9 mouse cellular contexts compared by ENCODE assay signal in the genomic region with DNA sequence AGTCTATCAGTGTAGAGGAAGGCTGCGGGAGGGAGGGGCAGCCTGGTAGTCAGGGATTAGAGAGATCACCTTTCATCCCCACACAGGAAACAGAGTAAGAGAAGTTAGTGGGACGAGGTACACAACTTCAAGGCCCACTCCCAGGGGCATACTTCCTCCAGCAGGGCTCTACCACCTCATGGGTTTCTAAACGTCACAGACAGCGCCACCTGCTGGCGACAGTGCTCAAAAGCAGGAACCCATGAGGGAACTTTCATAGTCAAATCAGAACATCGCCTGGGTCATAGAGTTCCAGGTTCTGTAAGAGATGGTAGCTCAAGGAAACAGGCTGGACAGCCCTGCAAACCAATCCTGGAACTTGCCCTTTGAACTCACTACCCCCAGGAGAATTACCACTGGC. TPM values are rescaled to one million over a fixed set of nuclear protein-coding genes. Genes with fewer than 3 reads are reported as not detected.
DNase-seq lines count a peak whose midpoint lies in the region; ATAC-seq and TF ChIP-seq lines count a peak whose summit lies in the region.
"Had no signal": no experiment of that assay in that cellular context is flagged by ENCODE, and none has a peak within 500 bp of the region (broad histone marks: within the 10 kb centered on the region; RNA-seq: fewer than 3 reads in every experiment).

No protein-coding gene starts in this region.

- DNase-seq in kidney, adult 11 months = peak; percentile 15
- DNase-seq in adrenal gland, postnatal 14 days = peak; percentile 61
- peak; percentile 40 for DNase-seq in liver, postnatal 0 days
- DNase-seq in cerebellum, adult 2 months = no peak
- no peak for DNase-seq in gastrocnemius, postnatal 36 days
- no peak for DNase-seq in layer of hippocampus, adult 9-10 months (ENCODE audit: low spot score)

- H3K27ac ChIP-seq in kidney, embryonic 15.5 days = no peak overlapping the region
- no peak overlapping the region for H3K27ac ChIP-seq in liver, postnatal 0 days (ENCODE audit: low read depth)
- H3K27ac ChIP-seq in cerebellum, adult 2 months (ENCODE audit: insufficient read depth, low read length) = no peak overlapping the region
- H3K27ac ChIP-seq: limb, embryonic 12.5 days had no signal

- no peak for ATAC-seq in kidney, embryonic 15.5 days (replicated peaks; ENCODE audit: low FRiP score)
- no peak for ATAC-seq in liver, postnatal 0 days

- H3K4me1 ChIP-seq in kidney, embryonic 15.5 days = peaks cover 3% of the 10 kb centered on the region; the same call in 1 of the 2 replicates
- H3K4me1 ChIP-seq in E14TG2a.4 (replicated peaks; ENCODE audit: low read depth, low read length) = peaks cover 5% of the 10 kb centered on the region
- no peaks in the 10 kb centered on the region for H3K4me1 ChIP-seq in liver, postnatal 0 days (ENCODE audit: insufficient read depth)
- no peaks in the 10 kb centered on the region for H3K4me1 ChIP-seq in cerebellum, adult 2 months (ENCODE audit: control insufficient read depth, insufficient read depth, low read length)

- no peaks in the 10 kb centered on the region for H3K9me3 ChIP-seq in kidney, embryonic 15.5 days (replicated peaks)
- no peaks in the 10 kb centered on the region for H3K9me3 ChIP-seq in E14TG2a.4 (ENCODE audit: low read length)
- H3K9me3 ChIP-seq in liver, postnatal 0 days (ENCODE audit: low read length) = no peaks in the 10 kb centered on the region
- H3K9me3 ChIP-seq: limb, embryonic 12.5 days had no signal

- H3K4me3 ChIP-seq in kidney, embryonic 15.5 days (replicated peaks) = no peak overlapping the region
- H3K4me3 ChIP-seq in E14TG2a.4 (replicated peaks; ENCODE audit: low read length) = no peak overlapping the region
- no peak overlapping the region for H3K4me3 ChIP-seq in liver, postnatal 0 days (ENCODE audit: low read depth, low read length)
- no peak overlapping the region for H3K4me3 ChIP-seq in cerebellum, adult 2 months (replicated peaks; ENCODE audit: insufficient read depth, low read depth, low read length)
- H3K4me3 ChIP-seq: limb, embryonic 12.5 days had no signal

- no peak overlapping the region for H3K4me2 ChIP-seq in kidney, embryonic 15.5 days
- H3K4me2 ChIP-seq in liver, postnatal 0 days (ENCODE audit: low read depth, low read length) = no peak overlapping the region
- H3K4me2 ChIP-seq: limb, embryonic 12.5 days had no signal

- TF ChIP-seq CTCF in E14TG2a.4 (conservative IDR thresholded peaks at IDR 0.05; ENCODE audit: low read length) = peak; percentile 81
- TF ChIP-seq CTCF in liver, postnatal 0 days (IDR thresholded peaks at IDR 0.05; ENCODE audit: low read depth) = peak; percentile 58
- no peak for TF ChIP-seq CTCF in cerebellum, adult 2 months (IDR thresholded peaks at IDR 0.05; ENCODE audit: borderline replicate concordance, insufficient read depth, low read depth, low read length)

- intact Hi-C loops in gastrocnemius, postnatal 36 days (cut with DNase I) = no loop called here

- no peaks in the 10 kb centered on the region for H3K27me3 ChIP-seq in kidney, embryonic 15.5 days
- no peaks in the 10 kb centered on the region for H3K27me3 ChIP-seq in E14TG2a.4 (ENCODE audit: insufficient read depth, low read length)
- H3K27me3 ChIP-seq in liver, postnatal 0 days (ENCODE audit: insufficient read depth, low read length) = no peaks in the 10 kb centered on the region
- no peaks in the 10 kb centered on the region for H3K27me3 ChIP-seq in cerebellum, adult 2 months (ENCODE audit: control insufficient read depth, insufficient read depth, low read length)
- H3K27me3 ChIP-seq: limb, embryonic 12.5 days had no signal

- TF ChIP-seq EP300 in liver, postnatal 0 days (IDR thresholded peaks at IDR 0.05; ENCODE audit: low read depth) = no peak

- no peak for TF ChIP-seq POLR2A in cerebellum, adult 2 months (IDR thresholded peaks at IDR 0.05; ENCODE audit: borderline replicate concordance, insufficient read depth, low read length)

- 47% methylated on average over 6 of the region's 6 CpGs for WGBS in kidney, embryonic 15.5 days
- 52% methylated on average over 6 of the region's 6 CpGs for WGBS in liver, postnatal 0 days (ENCODE audit: insufficient replicate concordance)
- 49% methylated on average over 6 of the region's 6 CpGs for whole genome bisulfite sequencing in cerebellum, adult 2 months

- no peak overlapping the region for H3K9ac ChIP-seq in kidney, embryonic 15.5 days
- H3K9ac ChIP-seq in liver, postnatal 0 days (replicated peaks) = no peak overlapping the region
- H3K9ac ChIP-seq: limb, embryonic 12.5 days had no signal

- no peaks in the 10 kb centered on the region for H3K36me3 ChIP-seq in kidney, embryonic 15.5 days
- H3K36me3 ChIP-seq in E14TG2a.4 (ENCODE audit: insufficient read depth, low read length) = no peaks in the 10 kb centered on the region
- no peaks in the 10 kb centered on the region for H3K36me3 ChIP-seq in liver, postnatal 0 days (replicated peaks; ENCODE audit: insufficient read depth, low read length)
- H3K36me3 ChIP-seq: limb, embryonic 12.5 days had no signal

RNA-seq across cellular contexts. Expression of a gene that starts 6.7 kb away (rescaled TPM):
- not detected in 2 replicates for polyA plus RNA-seq in kidney, embryonic 15.5 days (2015; fragmentation: Nextera tagmentation; extraction: Ambion mirVana)
- total RNA-seq in adrenal gland, postnatal 14 days (2021) = not detected in 2 replicates
- not detected in 2 replicates for polyA plus RNA-seq in liver, postnatal 0 days (2015; fragmentation: Nextera tagmentation; extraction: Ambion mirVana)
- 1.9 and 3.1 TPM in 2 replicates for polyA plus RNA-seq in cerebellum, adult 2 months (2012; rRNA removed)
- total RNA-seq in gastrocnemius, postnatal 36 days (2021) = not detected
- polyA plus RNA-seq: limb, embryonic 12.5 days had no signal

RNA-seq across cellular contexts. Expression of a gene that starts 54.3 kb away (rescaled TPM):
- polyA plus RNA-seq in kidney, embryonic 15.5 days (2015; fragmentation: Nextera tagmentation; extraction: Ambion mirVana) = 5.9 and 7.0 TPM in 2 replicates
- total RNA-seq in adrenal gland, postnatal 14 days (2021) = 22.3 and 24.3 TPM in 2 replicates
- polyA plus RNA-seq in liver, postnatal 0 days (2015; fragmentation: Nextera tagmentation; extraction: Ambion mirVana) = 5.6 and 5.9 TPM in 2 replicates
- polyA plus RNA-seq in cerebellum, adult 2 months (2012; rRNA removed) = 40.0 TPM in 2 replicates
- total RNA-seq in gastrocnemius, postnatal 36 days (2021) = 10 to 100 TPM in 1 of 2 experiments, 1 to 10 TPM in 1; 7.9 to 12.9 TPM

Comparison
In these comparisons a context has a peak if more than half of its experiments do, and no peak if none do; other contexts are left out.
1. DNase-seq: peak in kidney, adult 11 months (single experiment), adrenal gland, postnatal 14 days (single experiment) and liver, postnatal 0 days (single experiment); none in cerebellum, adult 2 months (0 of 2), gastrocnemius, postnatal 36 days (0 of 2) and layer of hippocampus, adult 9-10 months (single experiment).